Mouse (Mus musculus): ENCODE results near the gene Kif26b. TPM values are rescaled to one million over a fixed set of nuclear protein-coding genes. Genes with fewer than 3 reads are reported as not detected.

Kif26b gene
- polyA plus RNA-seq, 1 experiment from 2014 or later: 0.44 TPM

GRCm38 (mm10) chr1:178972055-178972454 lies 443.1 kb downstream of the Kif26b start:
- Histone ChIP-seq H3K36me3 (ENCODE audit: insufficient read depth, low read length) (no peaks in the 10 kb centered on the region), H3K4me1 (ENCODE audit: insufficient read depth, low read depth, low read length) (no peaks in the 10 kb centered on the region), H3K27me3 (replicated peaks; ENCODE audit: insufficient read depth, low read length) (no peaks in the 10 kb centered on the region), H3K4me2 (replicated peaks; ENCODE audit: low read depth, low read length) (no peak overlapping the region), H3K4me3 (ENCODE audit: low read depth, low read length) (no peak overlapping the region), H3K27ac (ENCODE audit: low read length) (no peak overlapping the region), H3K9me3 (ENCODE audit: low read length) (no peaks in the 10 kb centered on the region), H3K9ac (replicated peaks; ENCODE audit: low read depth) (no peak overlapping the region)
- no peak for DNase-seq (ENCODE audit: low spot score)
- WGBS: 86% methylated on average over 10 of the region's 10 CpGs
- no peak for ATAC-seq
- TF ChIP-seq EP300 (IDR thresholded peaks at IDR 0.05): no peak

DNA sequence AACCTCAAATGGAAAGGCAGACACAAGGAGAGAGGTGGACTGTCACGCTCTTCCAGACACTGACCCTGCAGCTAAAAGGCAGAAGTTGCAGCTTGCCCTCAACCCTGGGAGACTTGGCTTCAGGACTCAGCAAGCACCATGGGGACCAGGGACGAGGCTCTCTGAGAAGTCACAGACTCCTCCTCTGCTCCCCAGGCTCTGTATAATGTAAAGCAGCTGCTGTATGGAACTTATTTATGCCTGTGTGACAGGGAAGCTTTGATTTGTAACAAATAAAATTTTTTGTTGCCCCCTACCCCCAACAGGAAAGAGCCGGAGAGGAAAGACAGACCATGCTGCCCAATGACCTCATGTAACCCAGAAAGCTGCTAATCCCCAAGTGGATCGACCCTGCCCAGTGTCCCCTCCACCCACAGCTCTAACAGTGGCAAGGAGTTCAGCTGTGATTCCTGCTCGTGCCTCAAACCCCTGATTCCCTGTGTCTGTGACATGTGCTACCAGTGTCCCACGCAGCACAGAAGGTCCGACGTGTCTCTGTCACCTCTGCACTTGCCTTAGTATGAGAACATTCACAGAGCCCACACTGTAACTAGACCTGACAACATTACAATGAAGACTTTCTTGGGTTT lies 449.8 kb downstream of the Kif26b start:
- no peak for TF ChIP-seq CTCF (IDR thresholded peaks at IDR 0.05)
- TF ChIP-seq EP300 (IDR thresholded peaks at IDR 0.05): no peak
- WGBS: 45% methylated on average over 8 of the region's 8 CpGs
- ATAC-seq (peak; percentile 62), DNase-seq (ENCODE audit: low spot score) (peak; percentile 9)
- H3K36me3 ChIP-seq (ENCODE audit: insufficient read depth, low read length): no peaks in the 10 kb centered on the region
- H3K4me2 ChIP-seq (replicated peaks; ENCODE audit: low read depth, low read length): no peak overlapping the region
- no peak overlapping the region for H3K4me3 ChIP-seq (ENCODE audit: low read depth, low read length)
- H3K9ac ChIP-seq (replicated peaks; ENCODE audit: low read depth): no peak overlapping the region
- H3K27ac ChIP-seq (ENCODE audit: low read length): no peak overlapping the region
- H3K4me1 ChIP-seq (ENCODE audit: insufficient read depth, low read depth, low read length): no peaks in the 10 kb centered on the region
- no peaks in the 10 kb centered on the region for H3K27me3 ChIP-seq (replicated peaks; ENCODE audit: insufficient read depth, low read length)
- H3K9me3 ChIP-seq (ENCODE audit: low read length): no peaks in the 10 kb centered on the region

DNA sequence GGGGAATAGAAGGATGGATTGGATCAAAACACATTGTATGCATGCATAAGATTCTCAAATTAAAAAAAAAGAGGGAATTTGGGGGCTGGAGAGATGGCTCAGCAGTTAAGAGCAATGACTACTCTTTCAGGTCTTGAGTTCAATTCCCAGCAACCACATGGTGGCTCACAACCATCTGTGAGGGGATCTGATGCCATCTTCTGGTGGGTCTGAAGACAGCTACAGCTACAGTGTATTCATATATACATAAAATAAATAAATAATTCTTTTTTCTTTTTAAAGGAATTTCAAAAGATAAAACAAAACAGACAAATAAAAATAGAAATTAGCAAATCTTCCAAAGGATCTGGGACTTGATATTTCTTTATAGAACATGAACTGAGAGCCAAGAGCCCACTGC lies 451.3 kb downstream of the Kif26b start:
- H3K9me3 ChIP-seq (ENCODE audit: low read length): no peaks in the 10 kb centered on the region
- no peak overlapping the region for H3K9ac ChIP-seq (replicated peaks; ENCODE audit: low read depth)
- no peaks in the 10 kb centered on the region for H3K36me3 ChIP-seq (ENCODE audit: insufficient read depth, low read length)
- no peak overlapping the region for H3K4me2 ChIP-seq (replicated peaks; ENCODE audit: low read depth, low read length)
- no peak for ATAC-seq
- no peak for DNase-seq (ENCODE audit: low spot score)
- TF ChIP-seq CTCF (IDR thresholded peaks at IDR 0.05): no peak; the same call in 1 of the 2 replicates
- TF ChIP-seq EP300 (IDR thresholded peaks at IDR 0.05): no peak
- no peaks in the 10 kb centered on the region for H3K27me3 ChIP-seq (replicated peaks; ENCODE audit: insufficient read depth, low read length)
- H3K4me3 ChIP-seq (ENCODE audit: low read depth, low read length): no peak overlapping the region
- no peak overlapping the region for H3K27ac ChIP-seq (ENCODE audit: low read length)
- H3K4me1 ChIP-seq (ENCODE audit: insufficient read depth, low read depth, low read length): no peaks in the 10 kb centered on the region

- WGBS: 73% methylated on average over 5 of the region's 5 CpGs
- DNase-seq (ENCODE audit: low spot score) (no peak), ATAC-seq (no peak)
- Histone ChIP-seq H3K36me3 (ENCODE audit: insufficient read depth, low read length) (no peaks in the 10 kb centered on the region), H3K9ac (replicated peaks; ENCODE audit: low read depth) (no peak overlapping the region), H3K4me1 (ENCODE audit: insufficient read depth, low read depth, low read length) (no peaks in the 10 kb centered on the region), H3K4me2 (replicated peaks; ENCODE audit: low read depth, low read length) (no peak overlapping the region), H3K27ac (ENCODE audit: low read length) (no peak overlapping the region), H3K9me3 (ENCODE audit: low read length) (no peaks in the 10 kb centered on the region), H3K4me3 (ENCODE audit: low read depth, low read length) (no peak overlapping the region), H3K27me3 (replicated peaks; ENCODE audit: insufficient read depth, low read length) (no peaks in the 10 kb centered on the region)
- TF ChIP-seq EP300 (IDR thresholded peaks at IDR 0.05) (no peak), CTCF (IDR thresholded peaks at IDR 0.05) (no peak)
Observed at GRCm38 (mm10) chr1:178981641-178982040, 452.7 kb downstream of the Kif26b start.

DNA sequence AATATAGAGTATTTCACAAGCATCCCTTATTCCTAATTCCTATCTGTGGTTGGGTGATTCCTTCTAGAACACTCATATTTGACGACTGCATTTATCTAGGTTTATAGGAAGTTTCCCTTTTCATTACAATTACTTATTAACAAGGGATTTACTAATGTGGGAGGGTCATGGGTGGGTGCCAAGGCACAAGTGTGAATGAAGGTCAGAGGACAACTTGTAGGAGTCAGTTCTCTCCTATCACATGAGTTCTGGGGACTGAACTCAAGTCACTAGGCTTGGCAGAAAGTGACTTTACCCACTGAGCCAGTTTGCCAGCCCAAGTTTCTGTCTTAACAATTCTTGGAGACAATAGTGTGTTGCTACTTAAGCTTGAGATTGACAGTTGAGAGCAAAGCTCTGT lies 459.3 kb downstream of the Kif26b start:
- ATAC-seq (no peak), DNase-seq (ENCODE audit: low spot score) (no peak)
- H3K9ac ChIP-seq (replicated peaks; ENCODE audit: low read depth): no peak overlapping the region
- H3K4me3 ChIP-seq (ENCODE audit: low read depth, low read length): no peak overlapping the region
- no peak overlapping the region for H3K27ac ChIP-seq (ENCODE audit: low read length)
- TF ChIP-seq EP300 (IDR thresholded peaks at IDR 0.05) (no peak), CTCF (IDR thresholded peaks at IDR 0.05) (no peak)
- H3K4me1 ChIP-seq (ENCODE audit: insufficient read depth, low read depth, low read length): no peaks in the 10 kb centered on the region
- H3K4me2 ChIP-seq (replicated peaks; ENCODE audit: low read depth, low read length): no peak overlapping the region
- no peaks in the 10 kb centered on the region for H3K27me3 ChIP-seq (replicated peaks; ENCODE audit: insufficient read depth, low read length)
- no peaks in the 10 kb centered on the region for H3K9me3 ChIP-seq (ENCODE audit: low read length)
- H3K36me3 ChIP-seq (ENCODE audit: insufficient read depth, low read length): no peaks in the 10 kb centered on the region
- WGBS: 44% methylated on average over 1 of the region's 1 CpGs

Other genes with a start within 250 kb of the Kif26b start
- 87.1 and 94.8 TPM in 2 replicates for gene Cox20, start 210.0 kb upstream of the Kif26b start, polyA plus RNA-seq (2015; fragmentation: Nextera tagmentation; extraction: Ambion mirVana)
- gene Hnrnpu, start 191.3 kb upstream of the Kif26b start, polyA plus RNA-seq (2015; fragmentation: Nextera tagmentation; extraction: Ambion mirVana): 116 and 164 TPM in 2 replicates
- gene Efcab2, start 123.0 kb upstream of the Kif26b start, polyA plus RNA-seq (2015; fragmentation: Nextera tagmentation; extraction: Ambion mirVana): 5.3 and 6.3 TPM in 2 replicates